Mouse (Mus musculus) ES-Bruce4 (cell line): Measurements from ENCODE around the gene Syce2. TPM values are rescaled to one million over a fixed set of nuclear protein-coding genes. Genes with fewer than 3 reads are reported as not detected.

ENCODE experiments used
- H3K27ac ChIP-seq: 2 replicates; pipeline ENCODE4 v1.5.1; 2012; ENCODE audit warnings: low read length, inconsistent platforms; ENCODE audit not compliant: insufficient read depth
- H3K27me3 ChIP-seq: 2 replicates; pipeline ENCODE4 v1.6.1; 2012; ENCODE audit warnings: mild to moderate bottlenecking, low read length, inconsistent platforms; ENCODE audit not compliant: control insufficient read depth, poor library complexity, insufficient read depth, severe bottlenecking
- H3K36me3 ChIP-seq: 2 replicates; pipeline ENCODE4 v1.6.1; 2012; ENCODE audit warnings: inconsistent platforms, mild to moderate bottlenecking, low read length, moderate library complexity; ENCODE audit not compliant: control insufficient read depth, poor library complexity, insufficient read depth, severe bottlenecking
- H3K4me1 ChIP-seq: one replicate; pipeline ENCODE4 v1.8.1; 2011; ENCODE audit warnings: low read length; ENCODE audit not compliant: control insufficient read depth, insufficient read depth
- H3K4me3 ChIP-seq: 2 replicates; pipeline ENCODE4 v1.5.1; 2011; ENCODE audit warnings: low read depth, mild to moderate bottlenecking, low read length
- H3K9ac ChIP-seq: 2 replicates; pipeline ENCODE4 v1.6.1; 2012; ENCODE audit warnings: low read depth, mild to moderate bottlenecking, inconsistent platforms; ENCODE audit not compliant: poor library complexity, severe bottlenecking
- H3K9me3 ChIP-seq: replicated peaks from 2 replicates; pipeline ENCODE4 v1.6.1; 2012; ENCODE audit warnings: mild to moderate bottlenecking, low read length, inconsistent platforms; ENCODE audit not compliant: control insufficient read depth, poor library complexity, insufficient read depth, severe bottlenecking
- CTCF ChIP-seq: IDR thresholded peaks from one replicate; pipeline ENCODE4 v1.8.1; 2011; ENCODE audit warnings: low read depth, low read length
- EP300 ChIP-seq: IDR thresholded peaks from 2 replicates; pipeline ENCODE4 v1.6.1; 2011; ENCODE audit warnings: low read depth, low read length; ENCODE audit not compliant: insufficient read depth
- POLR2A ChIP-seq: IDR thresholded peaks from one replicate; pipeline ENCODE4 v1.8.1; 2011; ENCODE audit warnings: low read length; ENCODE audit not compliant: insufficient read depth
- polyA plus RNA-seq: library from polyadenylated mRNA; stranded (reverse); fragments of >200 nt; gene quantifications from 2 replicates; pipeline ENCODE4 v1.2.4, GENCODE M21; 2011; ENCODE audit warnings: low read depth; ENCODE audit not compliant: missing spikeins, insufficient read depth, insufficient read length

Syce2 gene
- polyA plus RNA-seq, 1 experiment = 97.1 TPM

- Histone ChIP-seq H3K27ac (no peak overlapping the region), H3K9ac (peak overlapping the region; percentile 89), H3K36me3 (peaks cover 12% of the 10 kb centered on the region), H3K9me3 (peaks cover 8% of the 10 kb centered on the region; the same call in 1 of the 2 replicates), H3K4me3 (peak overlapping the region; percentile 83), H3K4me1 (peaks cover 4% of the 10 kb centered on the region), H3K27me3 (no peaks in the 10 kb centered on the region)
- TF ChIP-seq EP300 = no peak
Measured at GRCm38 (mm10) chr8:84912391-84912790, 40.5 kb downstream of the Syce2 start.

- TF ChIP-seq POLR2A (peak; percentile 88), CTCF (no peak), EP300 (0 out of 2 replicates have a peak, but pooled peaks have one; percentile 51)
- Histone ChIP-seq H3K27me3 (no peaks in the 10 kb centered on the region), H3K27ac (no peak overlapping the region), H3K36me3 (peaks cover 12% of the 10 kb centered on the region), H3K9ac (peak overlapping the region; percentile 89), H3K4me1 (peaks cover 3% of the 10 kb centered on the region), H3K4me3 (peak overlapping the region; percentile 83), H3K9me3 (peaks cover 8% of the 10 kb centered on the region; the same call in 1 of the 2 replicates)
Measured at GRCm38 (mm10) chr8:84912895-84913501, 41.1 kb downstream of the Syce2 start.

GRCm38 (mm10) chr8:84913502-84913900 is 41.6 kb downstream of the Syce2 start:
- H3K9me3 ChIP-seq = peaks cover 8% of the 10 kb centered on the region; the same call in 1 of the 2 replicates
- peaks cover 12% of the 10 kb centered on the region for H3K36me3 ChIP-seq
- TF ChIP-seq EP300 = no peak
- TF ChIP-seq CTCF = no peak
- TF ChIP-seq POLR2A = no peak
- peak overlapping the region; percentile 79 for H3K27ac ChIP-seq
- H3K4me1 ChIP-seq = peaks cover 3% of the 10 kb centered on the region
- no peaks in the 10 kb centered on the region for H3K27me3 ChIP-seq
- H3K4me3 ChIP-seq = peak overlapping the region; percentile 83
- H3K9ac ChIP-seq = peak overlapping the region; percentile 89

GRCm38 (mm10) chr8:84913960-84914359 is 42.0 kb downstream of the Syce2 start:
- peaks cover 8% of the 10 kb centered on the region; the same call in 1 of the 2 replicates for H3K9me3 ChIP-seq
- peak overlapping the region; percentile 26; the same call in 1 of the 2 replicates for H3K4me3 ChIP-seq
- TF ChIP-seq CTCF (peak; percentile 33), EP300 (0 out of 2 replicates have a peak, but pooled peaks have one; percentile 42), POLR2A (no peak)
- peaks cover 3% of the 10 kb centered on the region for H3K4me1 ChIP-seq
- peak overlapping the region; percentile 79 for H3K27ac ChIP-seq
- no peaks in the 10 kb centered on the region for H3K27me3 ChIP-seq
- H3K9ac ChIP-seq = peak overlapping the region; percentile 89
- peaks cover 12% of the 10 kb centered on the region for H3K36me3 ChIP-seq

GRCm38 (mm10) chr8:84915269-84915668 is 43.4 kb downstream of the Syce2 start:
- H3K27ac ChIP-seq = peak overlapping the region; percentile 99
- peaks cover 8% of the 10 kb centered on the region; the same call in 1 of the 2 replicates for H3K9me3 ChIP-seq
- no peak overlapping the region for H3K9ac ChIP-seq
- peak; percentile 91 for TF ChIP-seq EP300
- TF ChIP-seq POLR2A = no peak
- H3K27me3 ChIP-seq = no peaks in the 10 kb centered on the region
- peaks cover 12% of the 10 kb centered on the region for H3K36me3 ChIP-seq
- H3K4me1 ChIP-seq = peaks cover 3% of the 10 kb centered on the region
- H3K4me3 ChIP-seq = no peak overlapping the region

GRCm38 (mm10) chr8:84917781-84918180 is 45.9 kb downstream of the Syce2 start:
- peak overlapping the region; percentile 21 for H3K9ac ChIP-seq
- no peaks in the 10 kb centered on the region for H3K27me3 ChIP-seq
- H3K9me3 ChIP-seq = peaks cover 8% of the 10 kb centered on the region; the same call in 1 of the 2 replicates
- peaks cover 20% of the 10 kb centered on the region for H3K36me3 ChIP-seq
- H3K27ac ChIP-seq = no peak overlapping the region
- TF ChIP-seq EP300 (no peak), POLR2A (no peak), CTCF (no peak)
- H3K4me1 ChIP-seq = peaks cover 3% of the 10 kb centered on the region
- H3K4me3 ChIP-seq = peak overlapping the region; percentile 11
